Mouse (Mus musculus): ENCODE measurements around the gene Slc12a5. TPM values are rescaled to one million over a fixed set of nuclear protein-coding genes. Genes with fewer than 3 reads are reported as not detected.
A peak's percentile ranks its signal among the peaks of the same experiment; 100 is the strongest.

Gene Slc12a5
- polyA plus RNA-seq, 1 experiment, result 345 TPM

DNA sequence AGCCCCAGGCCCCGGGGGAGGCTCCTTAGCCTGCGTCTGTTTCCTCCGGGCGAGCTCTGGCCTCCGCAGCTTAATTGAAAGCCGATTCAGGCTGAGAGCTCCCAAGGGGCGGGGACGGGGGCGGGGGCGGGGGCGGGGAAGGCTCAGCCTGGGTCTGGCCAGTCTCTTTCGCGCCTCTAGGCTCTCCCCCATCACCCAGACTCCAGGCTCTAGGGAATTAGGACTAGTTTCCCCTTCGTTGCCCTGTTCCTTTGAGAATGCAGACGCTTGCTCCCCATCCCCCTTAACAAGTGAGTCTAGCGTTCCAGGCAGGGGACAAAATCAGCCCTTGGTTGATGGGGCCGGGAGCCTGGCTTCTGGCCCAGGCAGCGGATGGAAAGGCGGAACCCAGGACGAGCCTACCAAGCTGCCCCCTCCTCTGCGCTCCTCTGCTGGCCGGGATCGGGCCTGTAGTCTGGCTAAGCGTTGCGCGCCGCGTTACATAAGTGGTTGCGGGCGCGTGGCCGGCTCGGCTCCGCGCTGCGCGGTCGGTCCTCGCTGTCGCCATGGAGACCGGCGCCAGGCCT, 10.1 kb downstream of the Slc12a5 start:
- DNase-seq (ENCODE audit: extremely low spot score in 1 of 2, low spot score in 1 of 2), result peak in 1 of 2 experiments; percentile 73

GRCm38 (mm10) chr2:164972646-164973045, 12.0 kb downstream of the Slc12a5 start:
- DNase-seq (ENCODE audit: extremely low spot score in 1 of 2, low spot score in 1 of 2), result no peak

DNA sequence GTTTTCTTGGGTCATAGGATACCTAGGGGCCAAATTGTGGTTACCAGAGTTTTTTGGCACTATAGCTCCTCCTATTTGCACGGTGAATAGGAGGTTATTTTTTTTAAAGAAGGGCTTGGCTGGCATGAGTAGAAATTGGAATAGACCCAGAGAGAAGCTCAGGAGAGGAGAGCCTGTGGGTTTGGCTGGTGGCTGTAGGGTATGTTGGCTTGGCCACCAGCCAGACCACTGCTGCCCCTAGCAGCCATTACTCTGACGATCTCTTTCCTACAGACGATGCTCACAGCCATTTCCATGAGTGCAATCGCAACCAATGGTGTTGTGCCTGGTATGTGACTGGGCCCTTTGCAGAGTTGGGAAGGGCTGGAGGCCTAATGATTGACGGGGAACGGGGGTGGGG, 15.0 kb downstream of the Slc12a5 start:
- DNase-seq (ENCODE audit: extremely low spot score in 1 of 2, low spot score in 1 of 2), result no peak

GRCm38 (mm10) chr2:164979749-164980148, 19.1 kb downstream of the Slc12a5 start:
- no peak for DNase-seq (ENCODE audit: extremely low spot score in 1 of 2, low spot score in 1 of 2)

DNA sequence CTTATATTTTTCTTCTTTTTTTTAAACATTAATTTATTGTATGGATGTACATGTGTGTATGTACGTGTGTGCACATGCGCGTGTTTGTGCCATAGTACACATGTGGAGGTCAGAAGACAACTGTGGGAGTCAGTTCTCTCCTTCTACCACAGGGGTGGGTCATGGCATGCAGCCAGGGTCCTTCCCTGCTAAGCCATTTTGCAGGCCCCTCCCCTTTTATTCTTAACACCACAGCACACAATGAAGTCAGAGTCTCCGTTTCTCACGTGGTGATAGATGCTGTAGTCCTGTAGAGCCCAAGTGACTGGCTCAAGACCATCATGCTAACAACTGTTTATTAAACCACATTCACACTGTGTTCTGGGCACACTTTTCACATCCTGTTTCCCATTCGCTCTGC, 25.4 kb downstream of the Slc12a5 start:
- no peak for DNase-seq (ENCODE audit: extremely low spot score in 1 of 2, low spot score in 1 of 2)

- no peak for DNase-seq (ENCODE audit: extremely low spot score in 1 of 2, low spot score in 1 of 2)
Measured at GRCm38 (mm10) chr2:164986371-164987027, 25.9 kb downstream of the Slc12a5 start.

GRCm38 (mm10) chr2:164988777-164989176, 28.2 kb downstream of the Slc12a5 start:
- DNase-seq (ENCODE audit: extremely low spot score in 1 of 2, low spot score in 1 of 2), result no peak

DNA sequence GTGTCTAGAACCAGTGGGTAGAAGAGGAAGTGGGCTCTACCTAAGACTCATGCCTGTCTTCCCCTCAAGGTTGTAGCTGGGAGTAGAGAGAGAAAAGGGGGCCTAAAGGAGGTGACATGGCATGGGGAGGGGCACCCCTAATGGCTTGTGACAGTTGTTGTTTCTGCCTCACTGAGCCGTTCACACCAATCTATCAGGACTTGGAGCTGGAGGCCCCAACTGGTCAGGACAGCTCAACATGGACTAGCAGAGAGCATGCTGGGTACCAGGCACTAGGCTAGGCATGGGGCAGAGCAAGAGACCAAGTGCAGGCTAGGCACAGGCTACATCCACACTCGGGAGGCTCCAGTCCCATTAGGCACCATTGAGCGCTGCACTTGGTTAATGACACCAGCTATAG, 30.5 kb downstream of the Slc12a5 start:
- DNase-seq (ENCODE audit: extremely low spot score in 1 of 2, low spot score in 1 of 2), result no peak

DNA sequence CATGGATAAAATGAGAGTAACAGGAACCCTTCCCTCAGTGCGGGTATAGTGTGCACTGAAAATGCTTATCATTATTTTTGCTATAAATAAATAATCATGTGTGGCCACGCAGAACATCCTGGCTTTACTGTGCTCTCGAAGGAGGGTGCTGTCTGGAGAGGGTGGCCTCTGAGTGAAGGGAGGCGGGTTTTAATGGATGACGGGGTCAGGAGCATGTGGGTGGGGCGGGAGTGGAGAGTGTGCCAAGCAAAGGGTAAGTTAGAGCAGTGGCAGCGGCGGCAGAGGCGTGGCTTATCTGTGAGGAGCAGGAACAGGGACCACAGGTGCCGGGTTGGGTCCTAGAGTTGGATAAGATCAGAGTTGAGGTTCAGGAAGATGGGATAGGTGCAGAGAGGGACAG, 31.2 kb downstream of the Slc12a5 start:
- DNase-seq (ENCODE audit: extremely low spot score in 1 of 2, low spot score in 1 of 2), result no peak

DNA sequence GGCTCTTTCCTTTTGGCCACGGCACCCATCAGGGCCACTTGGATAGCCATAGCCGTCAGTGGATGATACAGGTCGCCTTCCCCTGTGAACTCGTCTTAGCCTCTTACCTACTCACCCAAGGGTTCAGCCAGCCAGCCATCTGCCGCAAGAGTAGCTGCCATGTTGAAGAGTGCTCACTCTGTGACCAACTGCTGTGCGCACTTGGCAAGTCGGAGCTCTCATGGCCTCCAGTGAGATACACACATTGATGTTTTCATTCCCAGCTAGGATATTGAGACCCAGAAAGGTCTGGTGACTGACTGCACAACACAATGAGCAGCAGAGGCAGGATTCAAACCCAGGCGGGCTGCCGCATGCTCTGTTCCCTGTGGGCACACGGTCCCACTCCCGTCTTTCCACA, 33.6 kb downstream of the Slc12a5 start:
- DNase-seq (ENCODE audit: extremely low spot score in 1 of 2, low spot score in 1 of 2), result no peak

DNA sequence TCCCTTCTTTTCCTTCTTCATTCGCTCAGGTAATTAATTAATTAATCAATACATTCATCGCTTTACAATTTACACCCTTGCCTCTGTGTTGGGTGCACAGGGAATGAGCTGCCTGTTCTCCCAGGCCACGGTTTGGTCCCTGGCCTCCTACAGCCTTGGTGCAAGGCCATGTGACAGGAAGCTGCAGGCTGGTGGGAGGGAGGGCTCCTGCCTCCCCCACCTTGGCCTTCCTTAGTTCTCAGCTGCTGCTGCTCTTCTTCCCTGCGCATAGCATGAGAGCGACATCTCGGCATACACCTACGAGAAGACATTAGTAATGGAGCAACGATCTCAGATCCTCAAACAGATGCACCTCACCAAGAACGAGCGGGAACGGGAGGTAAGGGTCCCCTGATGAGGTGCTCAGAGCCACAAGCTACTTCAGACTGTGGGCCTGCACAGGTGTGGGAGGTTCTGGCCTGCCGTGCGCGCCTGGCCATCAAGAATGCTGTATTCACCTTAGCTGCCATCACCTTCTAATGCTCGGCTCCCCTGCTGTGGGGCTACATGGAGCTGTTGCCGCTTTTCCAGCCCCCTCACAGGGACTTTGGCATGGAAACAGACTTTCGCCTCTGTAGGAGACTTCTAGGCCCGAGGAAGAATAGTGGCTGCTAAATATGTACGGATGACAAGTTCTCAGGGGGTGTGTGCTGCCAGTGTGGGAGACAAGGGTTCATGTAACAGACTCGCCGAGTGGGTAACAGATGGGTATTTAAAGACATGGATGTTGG, 34.2 kb downstream of the Slc12a5 start:
- peak; percentile 79 to 80 for DNase-seq (ENCODE audit: extremely low spot score in 1 of 2, low spot score in 1 of 2)

GRCm38 (mm10) chr2:164995976-164996375, 35.4 kb downstream of the Slc12a5 start:
- DNase-seq (ENCODE audit: extremely low spot score in 1 of 2, low spot score in 1 of 2), result peak in 1 of 2 experiments; percentile 44

- DNase-seq (ENCODE audit: extremely low spot score in 1 of 2, low spot score in 1 of 2), result no peak
Measured at GRCm38 (mm10) chr2:164996848-164997720, 36.5 kb downstream of the Slc12a5 start.

- DNase-seq (ENCODE audit: extremely low spot score in 1 of 2, low spot score in 1 of 2), result no peak
Measured at GRCm38 (mm10) chr2:164997721-164998428, 37.3 kb downstream of the Slc12a5 start.

DNA sequence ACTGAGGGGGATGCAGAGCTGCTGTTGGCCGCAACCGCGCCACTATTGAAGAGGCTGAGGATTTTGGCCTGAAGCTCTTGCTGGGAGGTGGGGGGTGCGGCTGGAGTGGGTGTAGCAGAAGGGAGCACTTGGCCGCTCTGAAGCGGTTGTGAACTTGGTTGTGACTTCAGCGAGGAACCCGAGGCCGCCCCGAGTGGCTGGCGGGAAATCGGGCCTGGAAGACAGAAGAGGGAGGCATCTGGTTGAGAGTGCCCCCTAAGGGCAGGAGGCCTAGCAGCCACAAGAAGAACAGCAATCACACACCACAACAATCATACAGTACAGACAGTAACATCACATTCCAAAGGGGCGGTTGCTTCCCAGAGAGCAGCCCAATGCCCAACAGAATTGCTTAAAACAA, 41.4 kb downstream of the Slc12a5 start:
- DNase-seq (ENCODE audit: extremely low spot score in 1 of 2, low spot score in 1 of 2), result no peak

GRCm38 (mm10) chr2:165003108-165003507, 42.5 kb downstream of the Slc12a5 start:
- no peak for DNase-seq (ENCODE audit: extremely low spot score in 1 of 2, low spot score in 1 of 2)

- DNase-seq (ENCODE audit: extremely low spot score in 1 of 2, low spot score in 1 of 2), result no peak
Measured at GRCm38 (mm10) chr2:165004237-165004636, 43.6 kb downstream of the Slc12a5 start.

GRCm38 (mm10) chr2:165006813-165007212, 46.2 kb downstream of the Slc12a5 start:
- DNase-seq (ENCODE audit: extremely low spot score in 1 of 2, low spot score in 1 of 2), result no peak

- no peak for DNase-seq (ENCODE audit: extremely low spot score in 1 of 2, low spot score in 1 of 2)
Measured at GRCm38 (mm10) chr2:165007986-165008385, 47.4 kb downstream of the Slc12a5 start.

GRCm38 (mm10) chr2:165009161-165009560, 48.6 kb downstream of the Slc12a5 start:
- DNase-seq (ENCODE audit: extremely low spot score in 1 of 2, low spot score in 1 of 2), result no peak
